ENCODE assay signal across 8 mouse cellular contexts in genomic region chr10:60687011-60687776, GRCm38 (mm10). TPM values are rescaled to one million over a fixed set of nuclear protein-coding genes. Genes with fewer than 3 reads are reported as not detected.
A peak's percentile ranks its signal among the peaks of the same experiment; 100 is the strongest.
DNase-seq lines count a peak whose midpoint lies in the region; ATAC-seq and TF ChIP-seq lines count a peak whose summit lies in the region.

No protein-coding gene starts in this region.

- no peaks in the 10 kb centered on the region for H3K36me3 ChIP-seq in limb, embryonic 15.5 days
- H3K36me3 ChIP-seq in midbrain, embryonic 14.5 days (ENCODE audit: control insufficient read depth, insufficient read depth, low read length), result no peaks in the 10 kb centered on the region
- no peaks in the 10 kb centered on the region for H3K36me3 ChIP-seq in stomach, embryonic 15.5 days

- H3K27me3 ChIP-seq in limb, embryonic 15.5 days, result peaks cover 72% of the 10 kb centered on the region
- H3K27me3 ChIP-seq in midbrain, embryonic 14.5 days (ENCODE audit: control insufficient read depth, insufficient read depth, low read length), result peaks cover 48% of the 10 kb centered on the region
- peaks cover 58% of the 10 kb centered on the region for H3K27me3 ChIP-seq in stomach, embryonic 15.5 days (replicated peaks)

- peak; percentile 46; the same call in 1 of the 2 replicates for ATAC-seq in limb, embryonic 15.5 days (ENCODE audit: insufficient number of reproducible peaks, low FRiP score, low TSS enrichment, low read depth)
- ATAC-seq in midbrain, embryonic 14.5 days (ENCODE audit: low FRiP score, low TSS enrichment), result peak; percentile 55; the same call in 1 of the 2 replicates
- ATAC-seq in stomach, embryonic 15.5 days (ENCODE audit: insufficient read depth, low FRiP score, low read depth), result peak; percentile 57
- no peak for ATAC-seq in erythroblast, adult 5-6 weeks (replicated peaks; ENCODE audit: low FRiP score, poor library complexity, severe bottlenecking)

- TF ChIP-seq POLR2A in bone marrow, adult 2 months (IDR thresholded peaks at IDR 0.05; ENCODE audit: borderline replicate concordance, control insufficient read depth, low read depth, low read length), result no peak

- H3K27ac ChIP-seq in bone marrow, adult 2 months (ENCODE audit: control insufficient read depth, insufficient read depth, low read depth, low read length, poor library complexity), result no peak overlapping the region; the same call in 1 of the 2 replicates
- H3K27ac ChIP-seq in limb, embryonic 15.5 days, result no peak overlapping the region
- H3K27ac ChIP-seq in midbrain, embryonic 14.5 days (replicated peaks; ENCODE audit: low read depth, low read length), result no peak overlapping the region
- no peak overlapping the region for H3K27ac ChIP-seq in stomach, embryonic 15.5 days

- H3K9me3 ChIP-seq in limb, embryonic 15.5 days, result no peaks in the 10 kb centered on the region
- no peaks in the 10 kb centered on the region for H3K9me3 ChIP-seq in midbrain, embryonic 14.5 days (ENCODE audit: control insufficient read depth, low read length)
- no peaks in the 10 kb centered on the region for H3K9me3 ChIP-seq in stomach, embryonic 15.5 days

- peaks cover 1% of the 10 kb centered on the region for H3K4me1 ChIP-seq in bone marrow, adult 2 months (ENCODE audit: control insufficient read depth, insufficient read depth, low read length)
- peaks cover 33% of the 10 kb centered on the region for H3K4me1 ChIP-seq in limb, embryonic 15.5 days
- peaks cover 9% of the 10 kb centered on the region; the same call in 1 of the 2 replicates for H3K4me1 ChIP-seq in midbrain, embryonic 14.5 days (ENCODE audit: control insufficient read depth, insufficient read depth, low read length)
- peaks cover 14% of the 10 kb centered on the region for H3K4me1 ChIP-seq in stomach, embryonic 15.5 days

- peak overlapping the region; percentile 99 for H3K4me2 ChIP-seq in limb, embryonic 15.5 days
- peak overlapping the region; percentile 99 for H3K4me2 ChIP-seq in midbrain, embryonic 14.5 days (ENCODE audit: low read length)
- H3K4me2 ChIP-seq in stomach, embryonic 15.5 days, result peak overlapping the region; percentile 100

- 0 out of 2 replicates have a peak, but pooled peaks have one; percentile 28 for TF ChIP-seq CTCF in bone marrow, adult 2 months (IDR thresholded peaks at IDR 0.05; ENCODE audit: control insufficient read depth, insufficient read depth, low read length)

- under 1% methylated on average over 76 of the region's 76 CpGs for WGBS in bone marrow, adult 2 months
- under 1% methylated on average over 76 of the region's 76 CpGs for WGBS in limb, embryonic 15.5 days
- under 1% methylated on average over 76 of the region's 76 CpGs for WGBS in midbrain, embryonic 14.5 days
- under 1% methylated on average over 76 of the region's 76 CpGs for WGBS in stomach, embryonic 15.5 days

- H3K9ac ChIP-seq in limb, embryonic 15.5 days, result peak overlapping the region; percentile 46
- H3K9ac ChIP-seq in midbrain, embryonic 14.5 days (replicated peaks; ENCODE audit: low read length), result peak overlapping the region; percentile 61
- peak overlapping the region; percentile 37; the same call in 1 of the 2 replicates for H3K9ac ChIP-seq in stomach, embryonic 15.5 days

- DNase-seq in embryo, embryonic 9.5 days (ENCODE audit: extremely low spot score), result peak; percentile 66
- DNase-seq in heart, adult 18-20 months, result peak; percentile 66 to 77
- peak; percentile 15 for DNase-seq in kidney, adult 11 months
- DNase-seq in midbrain, embryonic 14.5 days, result peak; percentile 88

- no peak overlapping the region for H3K4me3 ChIP-seq in bone marrow, adult 2 months (replicated peaks; ENCODE audit: control insufficient read depth, low read depth, low read length)
- H3K4me3 ChIP-seq in limb, embryonic 15.5 days, result peak overlapping the region; percentile 62
- H3K4me3 ChIP-seq in midbrain, embryonic 14.5 days (replicated peaks; ENCODE audit: low read depth, low read length), result peak overlapping the region; percentile 56
- H3K4me3 ChIP-seq in stomach, embryonic 15.5 days (replicated peaks), result peak overlapping the region; percentile 59

RNA-seq across cellular contexts. Expression of gene Cdh23, which starts 9.1 kb away (rescaled TPM):
- polyA plus RNA-seq in bone marrow, adult 2 months (2011; ENCODE audit: insufficient read depth, insufficient read length, low replicate concordance, missing spikeins), result 1.0 and 1.8 TPM in 2 replicates
- 1 to 10 TPM; 6.0 to 6.1 TPM for total RNA-seq in heart, adult 18-20 months (2021)
- 1.6 and 2.4 TPM in 2 replicates for polyA plus RNA-seq in limb, embryonic 15.5 days (2015; fragmentation: Nextera tagmentation; extraction: Ambion mirVana)
- polyA plus RNA-seq in midbrain, embryonic 14.5 days (2014; fragmentation: Nextera tagmentation; extraction: Ambion mirVana), result 4.8 and 5.0 TPM in 2 replicates
- polyA plus RNA-seq in stomach, embryonic 15.5 days (2015; fragmentation: Nextera tagmentation; extraction: Ambion mirVana), result 0.44 and 0.76 TPM in 2 replicates
- not detected in 2 replicates for total RNA-seq in erythroblast, adult 5-6 weeks (2015; ENCODE audit: low replicate concordance)
- 0.26 and 0.84 TPM in 2 replicates for total RNA-seq in erythroblast, adult 5-6 weeks (2017; ENCODE audit: low replicate concordance)

Comparison
In these comparisons a context has a peak if more than half of its experiments do, and no peak if none do; other contexts are left out.
1. DNase-seq: peak in every context shown above with its lines; median percentile 88 in midbrain, embryonic 14.5 days; 72 in heart, adult 18-20 months; 66 in embryo, embryonic 9.5 days; 15 in kidney, adult 11 months.